Mouse (Mus musculus): ENCODE measurements around the gene Entpd6. TPM values are rescaled to one million over a fixed set of nuclear protein-coding genes. Genes with fewer than 3 reads are reported as not detected.
A peak's percentile ranks its signal among the peaks of the same experiment; 100 is the strongest.

Gene Entpd6
- total and polyA plus RNA-seq, 2 experiments from 2014 or later: 17.3 to 25.8 TPM

GRCm38 (mm10) chr2:150788768-150789550 is 40.1 kb downstream of the Entpd6 start:
- WGBS: 11% methylated on average over 4 of the region's 4 CpGs
- DNase-seq (ENCODE audit: low spot score) (peak; percentile 92), ATAC-seq (ENCODE audit: insufficient read depth, low read depth) (peak; percentile 52)
- H3K27ac ChIP-seq (ENCODE audit: low read depth): peak overlapping the region; percentile 92
- H3K4me2 ChIP-seq (ENCODE audit: low read depth, low read length): peak overlapping the region; percentile 83
- H3K36me3 ChIP-seq (replicated peaks; ENCODE audit: control insufficient read depth, insufficient read depth, low read length): peaks cover 39% of the 10 kb centered on the region
- H3K9me3 ChIP-seq (replicated peaks; ENCODE audit: control insufficient read depth, low read length): no peaks in the 10 kb centered on the region
- H3K4me3 ChIP-seq (ENCODE audit: low read depth, low read length): peak overlapping the region; percentile 89
- H3K27me3 ChIP-seq (ENCODE audit: control insufficient read depth, insufficient read depth, low read length): no peaks in the 10 kb centered on the region
- 0 out of 2 replicates have a peak overlapping the region, but pooled peaks have one; percentile 80 for H3K9ac ChIP-seq (replicated peaks; ENCODE audit: low read depth, low read length)
- TF ChIP-seq CTCF (IDR thresholded peaks at IDR 0.05; ENCODE audit: low read depth) (peak; percentile 42), EP300 (IDR thresholded peaks at IDR 0.05; ENCODE audit: low read depth) (no peak)
- H3K4me1 ChIP-seq (ENCODE audit: control insufficient read depth, insufficient read depth): peaks cover 24% of the 10 kb centered on the region

- Histone ChIP-seq H3K9me3 (replicated peaks; ENCODE audit: control insufficient read depth, low read length) (no peaks in the 10 kb centered on the region), H3K4me1 (ENCODE audit: control insufficient read depth, insufficient read depth) (peaks cover 18% of the 10 kb centered on the region), H3K4me2 (ENCODE audit: low read depth, low read length) (no peak overlapping the region), H3K4me3 (ENCODE audit: low read depth, low read length) (no peak overlapping the region), H3K36me3 (replicated peaks; ENCODE audit: control insufficient read depth, insufficient read depth, low read length) (peaks cover 66% of the 10 kb centered on the region), H3K27me3 (ENCODE audit: control insufficient read depth, insufficient read depth, low read length) (no peaks in the 10 kb centered on the region), H3K9ac (replicated peaks; ENCODE audit: low read depth, low read length) (no peak overlapping the region), H3K27ac (ENCODE audit: low read depth) (no peak overlapping the region)
- WGBS: 70% methylated on average over 4 of the region's 4 CpGs
- ATAC-seq (ENCODE audit: insufficient read depth, low read depth) (no peak), DNase-seq (ENCODE audit: low spot score) (no peak)
- TF ChIP-seq EP300 (IDR thresholded peaks at IDR 0.05; ENCODE audit: low read depth): no peak
- TF ChIP-seq CTCF (IDR thresholded peaks at IDR 0.05; ENCODE audit: low read depth): no peak
Measured at GRCm38 (mm10) chr2:150793320-150793719, 44.5 kb downstream of the Entpd6 start.

- Histone ChIP-seq H3K27ac (ENCODE audit: low read depth) (peak overlapping the region; percentile 27; the same call in 1 of the 2 replicates), H3K27me3 (ENCODE audit: control insufficient read depth, insufficient read depth, low read length) (no peaks in the 10 kb centered on the region), H3K36me3 (replicated peaks; ENCODE audit: control insufficient read depth, insufficient read depth, low read length) (peaks cover 75% of the 10 kb centered on the region), H3K4me2 (ENCODE audit: low read depth, low read length) (no peak overlapping the region), H3K9me3 (replicated peaks; ENCODE audit: control insufficient read depth, low read length) (no peaks in the 10 kb centered on the region), H3K4me3 (ENCODE audit: low read depth, low read length) (no peak overlapping the region), H3K9ac (replicated peaks; ENCODE audit: low read depth, low read length) (no peak overlapping the region), H3K4me1 (ENCODE audit: control insufficient read depth, insufficient read depth) (peaks cover 7% of the 10 kb centered on the region)
- ATAC-seq (ENCODE audit: insufficient read depth, low read depth) (no peak), DNase-seq (ENCODE audit: low spot score) (no peak)
- 49% methylated on average over 7 of the region's 7 CpGs for WGBS
- TF ChIP-seq EP300 (IDR thresholded peaks at IDR 0.05; ENCODE audit: low read depth) (no peak), CTCF (IDR thresholded peaks at IDR 0.05; ENCODE audit: low read depth) (no peak)
Measured at GRCm38 (mm10) chr2:150798084-150798483, 49.2 kb downstream of the Entpd6 start.

GRCm38 (mm10) chr2:150800616-150801015 is 51.8 kb downstream of the Entpd6 start:
- ATAC-seq (ENCODE audit: insufficient read depth, low read depth) (peak; percentile 19; the same call in 1 of the 2 replicates), DNase-seq (ENCODE audit: low spot score) (no peak)
- no peak for TF ChIP-seq EP300 (IDR thresholded peaks at IDR 0.05; ENCODE audit: low read depth)
- no peak for TF ChIP-seq CTCF (IDR thresholded peaks at IDR 0.05; ENCODE audit: low read depth)
- Histone ChIP-seq H3K36me3 (replicated peaks; ENCODE audit: control insufficient read depth, insufficient read depth, low read length) (peaks cover 75% of the 10 kb centered on the region), H3K4me3 (ENCODE audit: low read depth, low read length) (no peak overlapping the region), H3K9ac (replicated peaks; ENCODE audit: low read depth, low read length) (no peak overlapping the region), H3K27ac (ENCODE audit: low read depth) (no peak overlapping the region), H3K4me2 (ENCODE audit: low read depth, low read length) (no peak overlapping the region), H3K4me1 (ENCODE audit: control insufficient read depth, insufficient read depth) (peaks cover 7% of the 10 kb centered on the region), H3K27me3 (ENCODE audit: control insufficient read depth, insufficient read depth, low read length) (no peaks in the 10 kb centered on the region), H3K9me3 (replicated peaks; ENCODE audit: control insufficient read depth, low read length) (no peaks in the 10 kb centered on the region)
- 76% methylated on average over 5 of the region's 5 CpGs for WGBS

- no peak for DNase-seq (ENCODE audit: low spot score)
Measured at GRCm38 (mm10) chr2:150803035-150803434, 54.2 kb downstream of the Entpd6 start.

More at GRCm38 (mm10) chr2:150803035-150803434, 54.2 kb downstream of the Entpd6 start:
- no peaks in the 10 kb centered on the region for H3K27me3 ChIP-seq (ENCODE audit: control insufficient read depth, insufficient read depth, low read length)
- H3K4me2 ChIP-seq (ENCODE audit: low read depth, low read length): no peak overlapping the region
- 93% methylated on average over 1 of the region's 1 CpGs for WGBS
- peaks cover 4% of the 10 kb centered on the region for H3K4me1 ChIP-seq (ENCODE audit: control insufficient read depth, insufficient read depth)
- no peaks in the 10 kb centered on the region for H3K9me3 ChIP-seq (replicated peaks; ENCODE audit: control insufficient read depth, low read length)
- TF ChIP-seq EP300 (IDR thresholded peaks at IDR 0.05; ENCODE audit: low read depth): no peak
- peak; percentile 54 for TF ChIP-seq CTCF (IDR thresholded peaks at IDR 0.05; ENCODE audit: low read depth)
- no peak overlapping the region for H3K4me3 ChIP-seq (ENCODE audit: low read depth, low read length)
- H3K27ac ChIP-seq (ENCODE audit: low read depth): no peak overlapping the region
- H3K36me3 ChIP-seq (replicated peaks; ENCODE audit: control insufficient read depth, insufficient read depth, low read length): peaks cover 88% of the 10 kb centered on the region
- no peak for ATAC-seq (ENCODE audit: insufficient read depth, low read depth)
- H3K9ac ChIP-seq (replicated peaks; ENCODE audit: low read depth, low read length): no peak overlapping the region

Measured in heart, postnatal 0 days (tissue).